Mouse (Mus musculus) E14TG2a.4 (cell line): ENCODE measurements around the gene Cdsn.

Experiments
- CTCF ChIP-seq: conservative IDR thresholded peaks from 2 replicates; pipeline ENCODE4 v1.5.1; 2014; ENCODE audit warnings: low read length
- POU5F1 ChIP-seq: IDR thresholded peaks from 2 replicates; pipeline ENCODE4 v1.6.1; 2014; ENCODE audit warnings: low read length, borderline replicate concordance

- TF ChIP-seq CTCF (peak; percentile 16; the same call in 1 of the 2 replicates), POU5F1 (no peak)
Measured at GRCm38 (mm10) chr17:35567767-35568166, 15.8 kb downstream of the Cdsn start.
